Mouse (Mus musculus) kidney, embryonic 15.5 days (tissue): ENCODE measurements around the gene Ryr2. TPM values are rescaled to one million over a fixed set of nuclear protein-coding genes. Genes with fewer than 3 reads are reported as not detected.

Experiments used
- ATAC-seq: fragments of 200-750 bp; cut with Nextera tagmentation; replicated peaks from 2 replicates; pipeline ENCODE4 v1.8.0; 2017; ENCODE audit warnings: moderate TSS enrichment; ENCODE audit not compliant: low FRiP score
- H3K27ac ChIP-seq: fragments of 300-500 bp; sonication (generic); 2 replicates; pipeline ENCODE4 v1.5.1; 2015; ENCODE audit warnings: mild to moderate bottlenecking, inconsistent platforms
- H3K27me3 ChIP-seq: fragments of 300-500 bp; sonication (generic); 2 replicates; pipeline ENCODE4 v1.6.1; 2015; ENCODE audit warnings: inconsistent platforms
- H3K36me3 ChIP-seq: fragments of 300-500 bp; sonication (generic); 2 replicates; pipeline ENCODE4 v1.6.1; 2015; ENCODE audit warnings: inconsistent platforms
- H3K4me1 ChIP-seq: fragments of 300-500 bp; sonication (generic); 2 replicates; pipeline ENCODE4 v1.6.1; 2015; ENCODE audit warnings: inconsistent platforms
- H3K4me2 ChIP-seq: fragments of 300-500 bp; sonication (generic); 2 replicates; pipeline ENCODE4 v1.6.1; 2015; ENCODE audit warnings: moderate library complexity, mild to moderate bottlenecking, inconsistent platforms
- H3K4me3 ChIP-seq: fragments of 300-500 bp; sonication (generic); replicated peaks from 2 replicates; pipeline ENCODE4 v1.5.1; 2015; ENCODE audit warnings: mild to moderate bottlenecking, inconsistent platforms
- H3K9ac ChIP-seq: fragments of 300-500 bp; sonication (generic); 2 replicates; pipeline ENCODE4 v1.6.1; 2015; ENCODE audit warnings: mild to moderate bottlenecking, inconsistent platforms
- H3K9me3 ChIP-seq: fragments of 300-500 bp; sonication (generic); replicated peaks from 2 replicates; pipeline ENCODE4 v1.6.1; 2016; ENCODE audit warnings: inconsistent platforms
- WGBS: fragments of 180-500 bp; shearing (Covaris S2); methylation state at CpG from one replicate; pipeline ENCODE4 v1.1.7; 2015; ENCODE audit warnings: mixed read lengths; 5-methylcytosine and 5-hydroxymethylcytosine counted together
- polyA plus RNA-seq: library from polyadenylated mRNA; unstranded; fragments of >200 nt; fragmentation: Nextera tagmentation; extraction: Ambion mirVana; gene quantifications from 2 replicates; pipeline ENCODE4 v1.2.1, GENCODE M21; 2015

Ryr2 gene
- polyA plus RNA-seq, 1 experiment from 2014 or later: 0.42 TPM

- Histone ChIP-seq H3K9ac (no peak overlapping the region), H3K4me3 (no peak overlapping the region), H3K27ac (no peak overlapping the region), H3K27me3 (no peaks in the 10 kb centered on the region), H3K4me2 (no peak overlapping the region), H3K4me1 (no peaks in the 10 kb centered on the region), H3K36me3 (no peaks in the 10 kb centered on the region), H3K9me3 (no peaks in the 10 kb centered on the region)
- no peak for ATAC-seq
- 93% methylated on average over 8 of the region's 8 CpGs for WGBS
Measured at GRCm38 (mm10) chr13:12115551-12115950, 8.8 kb upstream of the Ryr2 start.

GRCm38 (mm10) chr13:12114816-12115215 is 8.1 kb upstream of the Ryr2 start:
- H3K9me3 ChIP-seq: no peaks in the 10 kb centered on the region
- H3K27me3 ChIP-seq: no peaks in the 10 kb centered on the region
- H3K4me3 ChIP-seq: no peak overlapping the region
- H3K9ac ChIP-seq: no peak overlapping the region
- ATAC-seq: no peak
- H3K4me1 ChIP-seq: no peaks in the 10 kb centered on the region
- no peak overlapping the region for H3K27ac ChIP-seq
- 88% methylated on average over 1 of the region's 1 CpGs for WGBS
- no peaks in the 10 kb centered on the region for H3K36me3 ChIP-seq
- no peak overlapping the region for H3K4me2 ChIP-seq

- Histone ChIP-seq H3K27me3 (peaks cover 46% of the 10 kb centered on the region), H3K4me2 (no peak overlapping the region), H3K9me3 (no peaks in the 10 kb centered on the region), H3K4me3 (no peak overlapping the region), H3K4me1 (peaks cover 13% of the 10 kb centered on the region), H3K9ac (no peak overlapping the region), H3K27ac (no peak overlapping the region), H3K36me3 (no peaks in the 10 kb centered on the region)
- WGBS: 100% methylated on average over 1 of the region's 1 CpGs
- ATAC-seq: no peak
Measured at GRCm38 (mm10) chr13:12108955-12109354, 2.2 kb upstream of the Ryr2 start.

GRCm38 (mm10) chr13:12105830-12106628 is 716 bp downstream of the Ryr2 start:
- Histone ChIP-seq H3K27ac (no peak overlapping the region), H3K4me2 (peak overlapping the region; percentile 98), H3K4me1 (peaks cover 13% of the 10 kb centered on the region), H3K27me3 (peaks cover 74% of the 10 kb centered on the region), H3K36me3 (no peaks in the 10 kb centered on the region), H3K9me3 (no peaks in the 10 kb centered on the region), H3K4me3 (peak overlapping the region; percentile 65), H3K9ac (peak overlapping the region; percentile 53)
- under 1% methylated on average over 67 of the region's 67 CpGs for WGBS
- ATAC-seq: peak; percentile 80

GRCm38 (mm10) chr13:12105231-12105829 is 1.4 kb downstream of the Ryr2 start:
- 4% methylated on average over 16 of the region's 17 CpGs for WGBS
- H3K4me3 ChIP-seq: peak overlapping the region; percentile 65
- H3K9me3 ChIP-seq: no peaks in the 10 kb centered on the region
- ATAC-seq: no peak
- no peaks in the 10 kb centered on the region for H3K36me3 ChIP-seq
- peaks cover 13% of the 10 kb centered on the region for H3K4me1 ChIP-seq
- H3K4me2 ChIP-seq: peak overlapping the region; percentile 98
- H3K27me3 ChIP-seq: peaks cover 81% of the 10 kb centered on the region
- H3K9ac ChIP-seq: no peak overlapping the region
- no peak overlapping the region for H3K27ac ChIP-seq

GRCm38 (mm10) chr13:12104318-12104717 is 2.4 kb downstream of the Ryr2 start:
- WGBS: 71% methylated on average over 1 of the region's 1 CpGs
- no peak overlapping the region for H3K27ac ChIP-seq
- no peaks in the 10 kb centered on the region for H3K36me3 ChIP-seq
- H3K9ac ChIP-seq: no peak overlapping the region
- no peak for ATAC-seq
- H3K27me3 ChIP-seq: peaks cover 85% of the 10 kb centered on the region
- no peaks in the 10 kb centered on the region for H3K9me3 ChIP-seq
- H3K4me2 ChIP-seq: no peak overlapping the region
- H3K4me3 ChIP-seq: no peak overlapping the region
- H3K4me1 ChIP-seq: peaks cover 13% of the 10 kb centered on the region

- WGBS: 71% methylated on average over 3 of the region's 3 CpGs
- Histone ChIP-seq H3K9me3 (no peaks in the 10 kb centered on the region), H3K4me1 (peaks cover 13% of the 10 kb centered on the region), H3K27me3 (peaks cover 80% of the 10 kb centered on the region), H3K4me3 (no peak overlapping the region), H3K27ac (no peak overlapping the region), H3K36me3 (no peaks in the 10 kb centered on the region), H3K9ac (no peak overlapping the region), H3K4me2 (no peak overlapping the region)
- no peak for ATAC-seq
Measured at GRCm38 (mm10) chr13:12103017-12103416, 3.7 kb downstream of the Ryr2 start.

- no peak overlapping the region for H3K27ac ChIP-seq
Measured at GRCm38 (mm10) chr13:12099446-12099845, 7.3 kb downstream of the Ryr2 start.

GRCm38 (mm10) chr13:12098981-12099380 is 7.8 kb downstream of the Ryr2 start:
- no peak overlapping the region for H3K4me2 ChIP-seq
- H3K4me1 ChIP-seq: no peaks in the 10 kb centered on the region
- H3K4me3 ChIP-seq: no peak overlapping the region
- no peak for ATAC-seq
- H3K27me3 ChIP-seq: peaks cover 40% of the 10 kb centered on the region
- H3K9ac ChIP-seq: no peak overlapping the region
- WGBS: 90% methylated on average over 1 of the region's 1 CpGs
- no peaks in the 10 kb centered on the region for H3K36me3 ChIP-seq
- no peak overlapping the region for H3K27ac ChIP-seq
- no peaks in the 10 kb centered on the region for H3K9me3 ChIP-seq

More at GRCm38 (mm10) chr13:12099446-12099845, 7.3 kb downstream of the Ryr2 start:
- no peak overlapping the region for H3K4me2 ChIP-seq
- WGBS: 93% methylated on average over 3 of the region's 3 CpGs
- no peak overlapping the region for H3K4me3 ChIP-seq
- H3K36me3 ChIP-seq: no peaks in the 10 kb centered on the region
- ATAC-seq: no peak
- H3K9me3 ChIP-seq: no peaks in the 10 kb centered on the region
- H3K27me3 ChIP-seq: peaks cover 45% of the 10 kb centered on the region
- no peaks in the 10 kb centered on the region for H3K4me1 ChIP-seq
- no peak overlapping the region for H3K9ac ChIP-seq

- H3K27me3 ChIP-seq: peaks cover 16% of the 10 kb centered on the region
- H3K9ac ChIP-seq: no peak overlapping the region
- no peak overlapping the region for H3K27ac ChIP-seq
- no peaks in the 10 kb centered on the region for H3K9me3 ChIP-seq
- no peaks in the 10 kb centered on the region for H3K4me1 ChIP-seq
- ATAC-seq: no peak
- no peak overlapping the region for H3K4me2 ChIP-seq
- H3K4me3 ChIP-seq: no peak overlapping the region
- no peaks in the 10 kb centered on the region for H3K36me3 ChIP-seq
- WGBS: 90% methylated on average over 3 of the region's 3 CpGs
Measured at GRCm38 (mm10) chr13:12096382-12096932, 10.3 kb downstream of the Ryr2 start.

- Histone ChIP-seq H3K4me2 (no peak overlapping the region), H3K36me3 (no peaks in the 10 kb centered on the region), H3K4me1 (no peaks in the 10 kb centered on the region), H3K9ac (no peak overlapping the region), H3K4me3 (no peak overlapping the region), H3K9me3 (no peaks in the 10 kb centered on the region), H3K27ac (no peak overlapping the region), H3K27me3 (no peaks in the 10 kb centered on the region; the same call in 1 of the 2 replicates)
- no peak for ATAC-seq
- WGBS: 79% methylated on average over 7 of the region's 7 CpGs
Measured at GRCm38 (mm10) chr13:12094569-12094968, 12.2 kb downstream of the Ryr2 start.

GRCm38 (mm10) chr13:12093146-12093545 is 13.6 kb downstream of the Ryr2 start:
- no peak overlapping the region for H3K4me3 ChIP-seq

More at GRCm38 (mm10) chr13:12093146-12093545, 13.6 kb downstream of the Ryr2 start:
- Histone ChIP-seq H3K4me2 (no peak overlapping the region), H3K27ac (no peak overlapping the region), H3K27me3 (no peaks in the 10 kb centered on the region; the same call in 1 of the 2 replicates), H3K36me3 (no peaks in the 10 kb centered on the region), H3K9me3 (no peaks in the 10 kb centered on the region), H3K4me1 (no peaks in the 10 kb centered on the region), H3K9ac (no peak overlapping the region)
- 88% methylated on average over 5 of the region's 5 CpGs for WGBS
- ATAC-seq: no peak
